Mouse (Mus musculus): ENCODE measurements at regions not wholly inside any gene's neighbourhood (a gene's known extent, or its start where the extent isn't known, plus 50 kb on each side); places are given as distances from the start of the nearest gene placed in this dataset.

- CTCF ChIA-PET = no interaction called here
Measured at GRCm38 (mm10) chr17:85508386-85508785, 105.0 kb upstream of the Six3 start.

GRCm38 (mm10) chr17:85512971-85513370 lies 100.4 kb upstream of the Six3 start:
- CTCF ChIA-PET = no interaction called here

- CTCF ChIA-PET = no interaction called here
Measured at GRCm38 (mm10) chr17:85513936-85514335, 99.5 kb upstream of the Six3 start.

GRCm38 (mm10) chr17:85514396-85514795 lies 99.0 kb upstream of the Six3 start:
- CTCF ChIA-PET = no interaction called here

- CTCF ChIA-PET = no interaction called here
Measured at GRCm38 (mm10) chr17:85517301-85517700, 96.1 kb upstream of the Six3 start.

- CTCF ChIA-PET = no interaction called here
Measured at GRCm38 (mm10) chr17:85518513-85518912, 94.9 kb upstream of the Six3 start.

- CTCF ChIA-PET = no interaction called here
Measured at GRCm38 (mm10) chr17:85527327-85527698, 86.1 kb upstream of the Six3 start.

GRCm38 (mm10) chr17:85528105-85529004 lies 85.1 kb upstream of the Six3 start:
- CTCF ChIA-PET = no interaction called here

- CTCF ChIA-PET = interaction anchor here (0.6 kb wide), 1 partner anchor 403 kb away, joined by 3 read pairs; no protein-coding TSS in a partner anchor
Measured at GRCm38 (mm10) chr17:85536311-85536710, 77.1 kb upstream of the Six3 start.

- CTCF ChIA-PET = no interaction called here
Measured at GRCm38 (mm10) chr17:85541258-85541777, 72.1 kb upstream of the Six3 start.

- CTCF ChIA-PET = no interaction called here
Measured at GRCm38 (mm10) chr17:85548061-85548460, 65.3 kb upstream of the Six3 start.

GRCm38 (mm10) chr17:85561006-85561405 lies 52.4 kb upstream of the Six3 start:
- CTCF ChIA-PET = no interaction called here

GRCm38 (mm10) chr17:85562510-85563266 lies 50.7 kb upstream of the Six3 start:
- CTCF ChIA-PET = no interaction called here

GRCm38 (mm10) chr17:85563391-85563790 lies 50.0 kb upstream of the Six3 start:
- CTCF ChIA-PET = no interaction called here
